Mouse (Mus musculus) E14TG2a.4 (cell line): ENCODE measurements around the gene Wdfy1.

Experiments used
- CTCF ChIP-seq: conservative IDR thresholded peaks from 2 replicates; pipeline ENCODE4 v1.5.1; 2014; ENCODE audit warnings: low read length
- NANOG ChIP-seq: IDR thresholded peaks from 2 replicates; pipeline ENCODE4 v1.6.1; 2014; ENCODE audit warnings: borderline replicate concordance, low read length, mixed read lengths
- POU5F1 ChIP-seq: IDR thresholded peaks from 2 replicates; pipeline ENCODE4 v1.6.1; 2014; ENCODE audit warnings: low read length, borderline replicate concordance

- TF ChIP-seq CTCF (no peak), NANOG (no peak), POU5F1 (no peak)
These were observed 21.1 kb upstream of the Wdfy1 start for GRCm38 (mm10) chr1:79797084-79797483.
